23 mouse cellular contexts compared by ENCODE assay signal in genomic region chr2:116232793-116233192, GRCm38 (mm10).
DNase-seq lines count a peak whose midpoint lies in the region; ATAC-seq and TF ChIP-seq lines count a peak whose summit lies in the region.
"Had no signal": no experiment of that assay in that cellular context is flagged by ENCODE, and none has a peak within 500 bp of the region (broad histone marks: within the 10 kb centered on the region; RNA-seq: fewer than 3 reads in every experiment).

No protein-coding gene starts in this region.

- ATAC-seq in frontal cortex, adult (ENCODE audit: low TSS enrichment), result peak; percentile 90
- ATAC-seq in liver, embryonic 12.5 days, result no peak
- ATAC-seq: activated CD4-positive, CD25-positive, alpha-beta regulatory T cell, adult 4 months; CD4-positive, CD25-positive, alpha-beta regulatory T cell, adult 4 months; Patski had no signal

- H3K4me2 ChIP-seq in liver, embryonic 12.5 days, result no peak overlapping the region

- no peak for TF ChIP-seq POLR2A in kidney, adult 2 months (IDR thresholded peaks at IDR 0.05; ENCODE audit: low read depth, low read length)

- no peak overlapping the region for H3K4me3 ChIP-seq in kidney, adult 2 months (ENCODE audit: insufficient read depth, low read depth, low read length)
- no peak overlapping the region for H3K4me3 ChIP-seq in liver, embryonic 12.5 days

- no peak for TF ChIP-seq CTCF in kidney, adult 2 months (conservative IDR thresholded peaks at IDR 0.05; ENCODE audit: insufficient read depth, insufficient read length, low read depth, low read length)

- no peak overlapping the region for H3K9ac ChIP-seq in liver, embryonic 12.5 days

- no peak for DNase-seq in frontal cortex, postnatal 36 days (ENCODE audit: low spot score in 2 of 2)
- peak; percentile 4 to 18 for DNase-seq in frontal cortex, adult 2 months (ENCODE audit: extremely low spot score in 1 of 2, low spot score in 1 of 2)
- no peak for DNase-seq in frontal cortex, postnatal 25 days (ENCODE audit: low spot score in 2 of 2)
- DNase-seq in brain, adult 2 months (ENCODE audit: low read depth, low spot score), result peak; percentile 53
- DNase-seq in telencephalon, adult 2 months (ENCODE audit: low read depth, low spot score), result peak; percentile 21
- DNase-seq in kidney, adult 2 months, result no peak
- DNase-seq: adrenal gland, adult 2 months; adrenal gland, adult 8-10 months; adrenal gland, postnatal 10 days; adrenal gland, postnatal 14 days; adrenal gland, postnatal 25 days; adrenal gland, postnatal 36 days; B cell, adult 2 months; cerebellum, adult 11 months; cerebellum, adult 11-12 months; cerebellum, adult 18-20 months had no signal

- no peaks in the 10 kb centered on the region for H3K9me3 ChIP-seq in liver, embryonic 12.5 days (replicated peaks)

- no peaks in the 10 kb centered on the region for H3K4me1 ChIP-seq in kidney, adult 2 months (ENCODE audit: control insufficient read depth, insufficient read depth, low read length)
- H3K4me1 ChIP-seq in liver, embryonic 12.5 days, result no peaks in the 10 kb centered on the region

- H3K27ac ChIP-seq in kidney, adult 2 months (ENCODE audit: insufficient read depth, low read depth, low read length), result no peak overlapping the region
- no peak overlapping the region for H3K27ac ChIP-seq in liver, embryonic 12.5 days

- H3K36me3 ChIP-seq in kidney, adult 2 months (ENCODE audit: control insufficient read depth, insufficient read depth, low read length), result no peaks in the 10 kb centered on the region
- H3K36me3 ChIP-seq in liver, embryonic 12.5 days, result no peaks in the 10 kb centered on the region
- H3K36me3 ChIP-seq: G1E had no signal

- H3K27me3 ChIP-seq in kidney, adult 2 months (replicated peaks; ENCODE audit: control insufficient read depth, insufficient read depth, low read length), result no peaks in the 10 kb centered on the region
- H3K27me3 ChIP-seq in liver, embryonic 12.5 days (replicated peaks), result no peaks in the 10 kb centered on the region
- H3K27me3 ChIP-seq: CH12.LX had no signal

- 67% methylated on average over 1 of the region's 1 CpGs for WGBS in kidney, adult 2 months
- 70% methylated on average over 1 of the region's 1 CpGs for WGBS in liver, embryonic 12.5 days (ENCODE audit: insufficient replicate concordance)

Comparison
In these comparisons a context has a peak if more than half of its experiments do, and no peak if none do; other contexts are left out.
1. DNase-seq: peak in frontal cortex, adult 2 months (2 of 2), brain, adult 2 months (single experiment) and telencephalon, adult 2 months (single experiment); none in frontal cortex, postnatal 36 days (0 of 2), frontal cortex, postnatal 25 days (0 of 2) and kidney, adult 2 months (single experiment).